Mouse (Mus musculus): ENCODE data around the gene Ptprd. TPM values are rescaled to one million over a fixed set of nuclear protein-coding genes. Genes with fewer than 3 reads are reported as not detected.

Ptprd gene
- polyA plus RNA-seq, 1 experiment from 2014 or later = 41.8 TPM

DNA sequence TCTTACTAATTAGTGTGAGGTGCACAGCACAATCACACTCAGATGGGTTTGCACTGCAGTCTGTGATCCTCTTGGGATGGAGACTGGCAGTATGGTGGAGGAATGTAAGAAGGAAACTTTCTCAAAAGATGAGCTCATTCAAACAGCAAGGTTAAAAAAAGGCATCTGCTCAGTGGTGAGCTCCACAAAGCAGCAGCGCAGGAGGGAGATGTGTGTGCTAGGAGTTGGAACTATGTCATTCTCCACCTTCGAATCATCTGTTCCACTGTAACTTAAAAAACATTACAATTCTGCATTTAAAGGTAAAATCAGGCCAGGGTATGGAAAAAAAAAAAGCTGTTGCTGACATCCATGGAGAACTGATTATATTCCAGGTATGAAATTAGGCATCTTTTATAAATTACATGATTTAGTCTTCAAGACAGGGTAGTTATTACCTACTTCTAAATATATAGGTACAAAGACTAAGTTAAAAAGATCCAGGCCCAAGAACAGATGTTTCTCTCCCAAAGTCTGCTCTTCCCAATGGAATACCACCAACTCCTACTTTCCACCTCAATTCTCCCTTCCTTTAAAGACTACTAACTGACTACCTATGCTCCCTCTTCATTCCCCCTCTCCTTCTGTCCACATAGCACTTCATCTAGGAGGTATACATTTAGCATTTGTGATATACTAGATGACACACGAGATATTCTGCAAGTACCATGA, 562.0 kb downstream of the Ptprd start:
- no peak overlapping the region for H3K4me3 ChIP-seq
- H3K27ac ChIP-seq = no peak overlapping the region
- H3K9ac ChIP-seq = no peak overlapping the region
- H3K4me2 ChIP-seq (replicated peaks) = no peak overlapping the region
- no peaks in the 10 kb centered on the region for H3K27me3 ChIP-seq
- no peaks in the 10 kb centered on the region for H3K4me1 ChIP-seq
- no peaks in the 10 kb centered on the region for H3K36me3 ChIP-seq
- 86% methylated on average over 3 of the region's 3 CpGs for WGBS
- no peak for ATAC-seq (ENCODE audit: insufficient number of reproducible peaks, insufficient read depth, low FRiP score, low TSS enrichment)
- H3K9me3 ChIP-seq = no peaks in the 10 kb centered on the region

DNA sequence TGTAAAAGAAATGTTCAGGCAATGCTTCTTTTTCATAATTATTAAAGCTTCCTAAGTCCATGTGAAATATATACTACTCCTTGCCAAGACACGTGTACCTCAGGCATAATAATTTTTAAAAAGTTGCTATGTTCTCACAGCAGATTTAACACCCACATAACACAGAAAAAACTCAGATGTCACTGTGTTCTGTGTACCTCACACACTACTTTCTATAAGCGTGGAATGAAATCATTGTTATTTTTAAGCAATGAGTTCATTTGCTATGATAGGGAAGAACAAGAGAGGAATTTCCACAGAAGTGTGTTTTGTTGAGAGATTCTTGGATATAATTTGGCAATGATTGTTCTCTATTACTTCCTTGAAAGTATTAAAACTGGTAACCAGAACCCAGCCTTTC, 562.9 kb downstream of the Ptprd start:
- no peak overlapping the region for H3K4me3 ChIP-seq
- no peaks in the 10 kb centered on the region for H3K36me3 ChIP-seq
- H3K27me3 ChIP-seq = no peaks in the 10 kb centered on the region
- ATAC-seq (ENCODE audit: insufficient number of reproducible peaks, insufficient read depth, low FRiP score, low TSS enrichment) = no peak
- H3K4me1 ChIP-seq = no peaks in the 10 kb centered on the region
- no peak overlapping the region for H3K27ac ChIP-seq
- WGBS = 81% methylated on average over 2 of the region's 2 CpGs
- H3K4me2 ChIP-seq (replicated peaks) = no peak overlapping the region
- H3K9ac ChIP-seq = no peak overlapping the region
- H3K9me3 ChIP-seq = no peaks in the 10 kb centered on the region

- no peak overlapping the region for H3K27ac ChIP-seq
- 65% methylated on average over 5 of the region's 5 CpGs for WGBS
- ATAC-seq (ENCODE audit: insufficient number of reproducible peaks, insufficient read depth, low FRiP score, low TSS enrichment) = no peak
These were observed 564.2 kb downstream of the Ptprd start for GRCm38 (mm10) chr4:77647451-77648137.

DNA sequence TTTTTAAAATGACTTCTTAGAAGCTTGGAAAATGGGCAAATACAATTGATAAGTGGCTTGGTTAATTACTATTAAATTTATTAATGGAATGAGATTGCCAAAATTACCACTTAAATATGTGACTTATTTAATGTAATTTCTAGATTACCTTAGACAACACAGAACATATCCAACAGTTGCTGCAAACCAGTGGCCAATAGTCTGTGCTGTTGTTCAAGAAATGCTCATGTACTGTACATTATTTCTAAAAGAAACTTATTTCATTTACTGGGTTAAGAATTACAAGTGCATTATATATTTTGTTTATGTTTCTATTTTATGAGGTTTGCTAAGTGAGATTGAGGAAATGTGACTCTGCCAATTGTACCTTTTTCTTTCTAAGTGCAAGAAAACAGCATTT, 567.3 kb downstream of the Ptprd start:
- Histone ChIP-seq H3K4me1 (no peaks in the 10 kb centered on the region), H3K36me3 (no peaks in the 10 kb centered on the region), H3K9ac (no peak overlapping the region)

More at GRCm38 (mm10) chr4:77647451-77648137, 564.2 kb downstream of the Ptprd start:
- Histone ChIP-seq H3K4me2 (replicated peaks) (no peak overlapping the region), H3K4me3 (no peak overlapping the region), H3K9ac (no peak overlapping the region), H3K27me3 (no peaks in the 10 kb centered on the region), H3K36me3 (no peaks in the 10 kb centered on the region), H3K9me3 (no peaks in the 10 kb centered on the region), H3K4me1 (no peaks in the 10 kb centered on the region)

DNA sequence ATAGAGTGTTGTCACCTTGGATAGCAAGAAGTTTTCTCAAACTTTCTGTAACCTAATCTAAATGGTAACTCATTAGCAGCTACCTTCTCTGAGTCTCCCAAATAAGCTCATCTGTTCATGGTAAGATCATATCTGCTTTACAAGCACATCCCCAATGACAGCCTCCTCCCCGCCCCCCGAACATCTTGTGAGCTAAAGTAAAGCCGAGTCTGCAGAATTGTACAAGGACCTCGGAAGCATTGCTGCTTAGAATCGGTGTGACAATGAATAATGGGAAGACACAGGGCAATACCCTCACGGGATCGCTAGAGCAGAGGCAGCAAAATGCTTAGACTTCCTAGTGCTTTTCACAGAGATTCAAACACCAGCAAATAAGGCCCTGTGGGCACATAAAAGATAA, 571.7 kb downstream of the Ptprd start:
- Histone ChIP-seq H3K9ac (no peak overlapping the region), H3K9me3 (no peaks in the 10 kb centered on the region), H3K4me1 (no peaks in the 10 kb centered on the region), H3K27ac (no peak overlapping the region), H3K4me2 (replicated peaks) (no peak overlapping the region), H3K36me3 (no peaks in the 10 kb centered on the region), H3K27me3 (no peaks in the 10 kb centered on the region), H3K4me3 (no peak overlapping the region)
- 86% methylated on average over 7 of the region's 7 CpGs for WGBS
- no peak for ATAC-seq (ENCODE audit: insufficient number of reproducible peaks, insufficient read depth, low FRiP score, low TSS enrichment)

More for the DNA sequence above, 567.3 kb downstream of the Ptprd start:
- H3K27me3 ChIP-seq = no peaks in the 10 kb centered on the region
- H3K27ac ChIP-seq = no peak overlapping the region
- H3K4me2 ChIP-seq (replicated peaks) = no peak overlapping the region
- no peak overlapping the region for H3K4me3 ChIP-seq
- H3K9me3 ChIP-seq = no peaks in the 10 kb centered on the region
- no peak for ATAC-seq (ENCODE audit: insufficient number of reproducible peaks, insufficient read depth, low FRiP score, low TSS enrichment)

GRCm38 (mm10) chr4:77613129-77613528, 598.6 kb downstream of the Ptprd start:
- Histone ChIP-seq H3K4me3 (no peak overlapping the region), H3K4me1 (no peaks in the 10 kb centered on the region), H3K9me3 (no peaks in the 10 kb centered on the region), H3K9ac (no peak overlapping the region), H3K27ac (no peak overlapping the region), H3K27me3 (no peaks in the 10 kb centered on the region), H3K4me2 (replicated peaks) (no peak overlapping the region), H3K36me3 (no peaks in the 10 kb centered on the region)
- no peak for ATAC-seq (ENCODE audit: insufficient number of reproducible peaks, insufficient read depth, low FRiP score, low TSS enrichment)
- WGBS = 90% methylated on average over 1 of the region's 1 CpGs

DNA sequence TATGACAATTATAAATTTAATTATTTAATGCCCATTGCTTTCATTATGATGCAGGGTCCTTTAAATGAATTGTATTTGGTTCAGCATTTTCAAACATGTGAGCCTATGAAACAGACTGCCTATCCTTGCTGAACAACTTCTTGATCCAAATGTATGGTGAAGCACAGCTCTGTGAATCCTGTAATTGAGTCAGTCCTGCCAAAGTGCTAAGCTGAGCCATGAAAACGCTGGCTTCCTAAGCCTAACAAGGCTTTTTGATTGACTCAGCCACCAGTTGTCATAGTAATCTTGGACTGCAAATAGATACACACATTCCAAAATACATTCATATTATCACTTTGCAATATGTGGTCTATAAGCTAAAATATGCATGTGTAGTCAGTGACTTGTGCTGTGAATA, 625.1 kb downstream of the Ptprd start:
- Histone ChIP-seq H3K27ac (no peak overlapping the region), H3K27me3 (no peaks in the 10 kb centered on the region), H3K4me1 (no peaks in the 10 kb centered on the region), H3K9ac (no peak overlapping the region), H3K36me3 (no peaks in the 10 kb centered on the region), H3K9me3 (no peaks in the 10 kb centered on the region), H3K4me3 (no peak overlapping the region), H3K4me2 (replicated peaks) (no peak overlapping the region)
- no peak for ATAC-seq (ENCODE audit: insufficient number of reproducible peaks, insufficient read depth, low FRiP score, low TSS enrichment)
- WGBS = 64% methylated on average over 1 of the region's 1 CpGs

GRCm38 (mm10) chr4:77586222-77586621, 625.5 kb downstream of the Ptprd start:
- no peak for ATAC-seq (ENCODE audit: insufficient number of reproducible peaks, insufficient read depth, low FRiP score, low TSS enrichment)
- H3K27ac ChIP-seq = no peak overlapping the region
- 54% methylated on average over 1 of the region's 1 CpGs for WGBS

GRCm38 (mm10) chr4:77558404-77559202, 653.2 kb downstream of the Ptprd start:
- no peaks in the 10 kb centered on the region for H3K36me3 ChIP-seq
- H3K4me3 ChIP-seq = no peak overlapping the region
- H3K9ac ChIP-seq = no peak overlapping the region
- no peak overlapping the region for H3K27ac ChIP-seq
- ATAC-seq (ENCODE audit: insufficient number of reproducible peaks, insufficient read depth, low FRiP score, low TSS enrichment) = no peak
- H3K27me3 ChIP-seq = no peaks in the 10 kb centered on the region
- no peaks in the 10 kb centered on the region for H3K4me1 ChIP-seq
- no peaks in the 10 kb centered on the region for H3K9me3 ChIP-seq
- WGBS = 19% methylated on average over 14 of the region's 14 CpGs
- no peak overlapping the region for H3K4me2 ChIP-seq (replicated peaks)

More at GRCm38 (mm10) chr4:77586222-77586621, 625.5 kb downstream of the Ptprd start:
- Histone ChIP-seq H3K4me3 (no peak overlapping the region), H3K27me3 (no peaks in the 10 kb centered on the region), H3K9ac (no peak overlapping the region), H3K9me3 (no peaks in the 10 kb centered on the region), H3K4me2 (replicated peaks) (no peak overlapping the region), H3K36me3 (no peaks in the 10 kb centered on the region), H3K4me1 (no peaks in the 10 kb centered on the region)

GRCm38 (mm10) chr4:77555841-77556240, 655.9 kb downstream of the Ptprd start:
- H3K4me1 ChIP-seq = no peaks in the 10 kb centered on the region
- no peaks in the 10 kb centered on the region for H3K36me3 ChIP-seq
- H3K9ac ChIP-seq = no peak overlapping the region
- 39% methylated on average over 4 of the region's 4 CpGs for WGBS
- H3K4me2 ChIP-seq (replicated peaks) = no peak overlapping the region
- no peak overlapping the region for H3K27ac ChIP-seq
- no peak overlapping the region for H3K4me3 ChIP-seq
- H3K27me3 ChIP-seq = no peaks in the 10 kb centered on the region
- ATAC-seq (ENCODE audit: insufficient number of reproducible peaks, insufficient read depth, low FRiP score, low TSS enrichment) = no peak
- no peaks in the 10 kb centered on the region for H3K9me3 ChIP-seq

DNA sequence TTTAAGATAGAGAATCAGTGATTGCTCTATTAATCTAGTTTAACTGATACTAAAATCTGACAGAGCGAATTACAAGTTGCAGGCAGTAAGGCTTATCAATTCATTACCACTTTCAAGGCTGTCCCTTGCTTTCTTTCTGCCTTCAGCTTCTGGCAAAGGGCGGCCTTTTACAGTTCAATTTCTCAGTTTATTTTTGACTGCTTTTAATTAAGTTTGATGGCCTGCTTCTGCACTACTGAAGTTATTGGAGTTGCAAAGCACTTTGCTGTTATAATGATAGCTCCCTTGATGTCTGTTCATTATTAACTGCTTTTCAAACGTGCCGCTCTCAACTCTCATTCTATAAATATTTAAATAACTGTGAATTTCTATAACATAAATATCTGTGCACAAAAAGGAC, 673.9 kb downstream of the Ptprd start:
- Histone ChIP-seq H3K27ac (no peak overlapping the region), H3K9ac (no peak overlapping the region), H3K4me1 (no peaks in the 10 kb centered on the region), H3K9me3 (no peaks in the 10 kb centered on the region), H3K27me3 (no peaks in the 10 kb centered on the region), H3K36me3 (no peaks in the 10 kb centered on the region), H3K4me3 (no peak overlapping the region), H3K4me2 (replicated peaks) (no peak overlapping the region)
- 63% methylated on average over 4 of the region's 4 CpGs for WGBS
- ATAC-seq (ENCODE audit: insufficient number of reproducible peaks, insufficient read depth, low FRiP score, low TSS enrichment) = no peak

GRCm38 (mm10) chr4:77537336-77537735, 674.4 kb downstream of the Ptprd start:
- Histone ChIP-seq H3K4me1 (no peaks in the 10 kb centered on the region), H3K4me2 (replicated peaks) (no peak overlapping the region), H3K9ac (no peak overlapping the region), H3K27me3 (no peaks in the 10 kb centered on the region), H3K27ac (no peak overlapping the region), H3K4me3 (no peak overlapping the region), H3K36me3 (no peaks in the 10 kb centered on the region), H3K9me3 (no peaks in the 10 kb centered on the region)
- no peak for ATAC-seq (ENCODE audit: insufficient number of reproducible peaks, insufficient read depth, low FRiP score, low TSS enrichment)
- 79% methylated on average over 5 of the region's 5 CpGs for WGBS
